Mouse (Mus musculus) gastrocnemius, postnatal 25 days (tissue): ENCODE results near the gene 1110008P14Rik. TPM values are rescaled to one million over a fixed set of nuclear protein-coding genes. Genes with fewer than 3 reads are reported as not detected.
A peak's percentile ranks its signal among the peaks of the same experiment; 100 is the strongest.
"Not testable (repeated sequence)": the region's sequence is repeated elsewhere in the genome, so short reads cannot be mapped to it uniquely, and the experiment has no call there.

Experiments
- DNase-seq: peaks from one replicate; pipeline ENCODE4 v3.0.0; 2022
- total RNA-seq, 2 experiments: library from RNA; stranded (reverse); gene quantifications; 1 replicate in 1 of 2; 2 replicates in 1 of 2; pipeline ENCODE4 v1.2.3; 2021

Gene 1110008P14Rik
- total RNA-seq, 2 experiments from 2014 or later, result 35.2 to 39.7 TPM

- no peak for DNase-seq
Measured at GRCm38 (mm10) chr2:32363376-32364106, 18.2 kb downstream of the 1110008P14Rik start.

- peak; percentile 93 for DNase-seq
Measured at GRCm38 (mm10) chr2:32362817-32363340, 18.9 kb downstream of the 1110008P14Rik start.

GRCm38 (mm10) chr2:32362274-32362673 lies 19.5 kb downstream of the 1110008P14Rik start:
- DNase-seq, result not testable (repeated sequence)

- DNase-seq, result peak; percentile 66
Measured at GRCm38 (mm10) chr2:32361437-32361836, 20.3 kb downstream of the 1110008P14Rik start.

- DNase-seq, result peak; percentile 80
Measured at GRCm38 (mm10) chr2:32360741-32361140, 21.0 kb downstream of the 1110008P14Rik start.

- no peak for DNase-seq
Measured at GRCm38 (mm10) chr2:32358381-32358780, 23.4 kb downstream of the 1110008P14Rik start.

- DNase-seq, result no peak
Measured at GRCm38 (mm10) chr2:32357710-32358109, 24.0 kb downstream of the 1110008P14Rik start.

GRCm38 (mm10) chr2:32356216-32356615 lies 25.5 kb downstream of the 1110008P14Rik start:
- peak; percentile 56 for DNase-seq

- DNase-seq, result no peak
Measured at GRCm38 (mm10) chr2:32354336-32354895, 27.3 kb downstream of the 1110008P14Rik start.

GRCm38 (mm10) chr2:32353836-32354235 lies 27.9 kb downstream of the 1110008P14Rik start:
- no peak for DNase-seq

- DNase-seq, result peak; percentile 87
Measured at GRCm38 (mm10) chr2:32353007-32353542, 28.7 kb downstream of the 1110008P14Rik start, which contains the start of gene Dnm1. TSS of gene Dnm1 (minus strand) at chr2:32353338.

- DNase-seq, result no peak
Measured at GRCm38 (mm10) chr2:32352151-32353006, 29.4 kb downstream of the 1110008P14Rik start, which contains the start of gene Ciz1. TSS of gene Ciz1 (plus strand) at chr2:32352327.

GRCm38 (mm10) chr2:32351471-32351961 lies 30.2 kb downstream of the 1110008P14Rik start:
- DNase-seq, result no peak

- no peak for DNase-seq
Measured at GRCm38 (mm10) chr2:32350471-32351051, 31.2 kb downstream of the 1110008P14Rik start.

GRCm38 (mm10) chr2:32349625-32350255 lies 32.0 kb downstream of the 1110008P14Rik start:
- no peak for DNase-seq

GRCm38 (mm10) chr2:32348311-32348710 lies 33.4 kb downstream of the 1110008P14Rik start:
- no peak for DNase-seq

- no peak for DNase-seq
Measured at GRCm38 (mm10) chr2:32347019-32347418, 34.7 kb downstream of the 1110008P14Rik start.

- no peak for DNase-seq
Measured at GRCm38 (mm10) chr2:32344598-32345321, 37.0 kb downstream of the 1110008P14Rik start.

GRCm38 (mm10) chr2:32344056-32344455 lies 37.7 kb downstream of the 1110008P14Rik start:
- no peak for DNase-seq

GRCm38 (mm10) chr2:32343351-32343671 lies 38.4 kb downstream of the 1110008P14Rik start:
- DNase-seq, result no peak
